33 mouse cellular contexts compared by ENCODE assay signal in genomic region chr5:10196880-10197279, GRCm38 (mm10). TPM values are rescaled to one million over a fixed set of nuclear protein-coding genes. Genes with fewer than 3 reads are reported as not detected.
DNase-seq lines count a peak whose midpoint lies in the region; ATAC-seq lines count a peak whose summit lies in the region.
"Had no signal": no experiment of that assay in that cellular context is flagged by ENCODE, and none has a peak within 500 bp of the region (broad histone marks: within the 10 kb centered on the region; RNA-seq: fewer than 3 reads in every experiment).

No protein-coding gene starts in this region.

- H3K9ac ChIP-seq in heart, embryonic 12.5 days = no peak overlapping the region
- no peak overlapping the region for H3K9ac ChIP-seq in heart, embryonic 15.5 days
- H3K9ac ChIP-seq: forebrain, embryonic 13.5 days; forebrain, postnatal 0 days; hindbrain, embryonic 14.5 days had no signal

- H3K27ac ChIP-seq in heart, embryonic 12.5 days (ENCODE audit: poor library complexity, severe bottlenecking) = peak overlapping the region; percentile 51; the same call in 1 of the 2 replicates
- peak overlapping the region; percentile 33; the same call in 1 of the 2 replicates for H3K27ac ChIP-seq in heart, embryonic 15.5 days
- H3K27ac ChIP-seq: forebrain, embryonic 10.5 days; forebrain, embryonic 13.5 days; gastrocnemius, adult 2 months; hindbrain, embryonic 14.5 days; hindbrain, postnatal 0 days had no signal

- H3K4me2 ChIP-seq in heart, embryonic 12.5 days = no peak overlapping the region
- no peak overlapping the region for H3K4me2 ChIP-seq in heart, embryonic 15.5 days
- H3K4me2 ChIP-seq: forebrain, embryonic 13.5 days; hindbrain, embryonic 14.5 days had no signal

- intact Hi-C loops in heart, postnatal 36 days (cut with DNase I) = no loop called here
- intact Hi-C loops in heart, postnatal 10 days (cut with DNase I) = no loop called here

- no peaks in the 10 kb centered on the region for H3K27me3 ChIP-seq in heart, embryonic 12.5 days (replicated peaks)
- H3K27me3 ChIP-seq in heart, embryonic 15.5 days = no peaks in the 10 kb centered on the region
- H3K27me3 ChIP-seq: forebrain, embryonic 13.5 days had no signal

- WGBS in heart, embryonic 12.5 days = 20% methylated on average over 1 of the region's 1 CpGs
- WGBS in heart, embryonic 15.5 days = 29% methylated on average over 1 of the region's 1 CpGs

- H3K36me3 ChIP-seq in heart, embryonic 12.5 days = no peaks in the 10 kb centered on the region
- H3K36me3 ChIP-seq in heart, embryonic 15.5 days = no peaks in the 10 kb centered on the region
- H3K36me3 ChIP-seq: forebrain, embryonic 10.5 days had no signal

- no peak for DNase-seq in heart, postnatal 36 days
- DNase-seq in heart, adult 11 months = no peak
- peak; percentile 11 to 15 for DNase-seq in heart, postnatal 10 days
- no peak for DNase-seq in adrenal gland, adult 2 months
- DNase-seq: adrenal gland, adult 8-10 months; adrenal gland, postnatal 25 days; cerebellum, adult 18-20 months; cerebellum, adult 9-10 months; cerebellum, postnatal 14 days; forebrain, postnatal 0 days; gastrocnemius, adult 2 months; gastrocnemius, postnatal 14 days; kidney, adult 18-20 months; kidney, adult 9 months had no signal

- H3K4me3 ChIP-seq in heart, embryonic 12.5 days = no peak overlapping the region
- no peak overlapping the region for H3K4me3 ChIP-seq in heart, embryonic 15.5 days
- H3K4me3 ChIP-seq: forebrain, embryonic 10.5 days; forebrain, embryonic 13.5 days; gastrocnemius, adult 2 months had no signal

- peak; percentile 84; the same call in 1 of the 2 replicates for ATAC-seq in heart, embryonic 12.5 days (ENCODE audit: insufficient number of reproducible peaks, low FRiP score)
- ATAC-seq in heart, embryonic 15.5 days (replicated peaks; ENCODE audit: insufficient number of reproducible peaks, insufficient read depth, low FRiP score, low read depth) = peak; percentile 80
- ATAC-seq: CD4-positive, CD25-positive, alpha-beta regulatory T cell, adult 4 months; forebrain, embryonic 13.5 days; forebrain, postnatal 0 days; hindbrain, postnatal 0 days; inflammation-experienced regulatory T-cells, adult 6 months; intestine, embryonic 16.5 days had no signal

- no peaks in the 10 kb centered on the region for H3K9me3 ChIP-seq in heart, embryonic 12.5 days (replicated peaks)
- H3K9me3 ChIP-seq in heart, embryonic 15.5 days (replicated peaks) = no peaks in the 10 kb centered on the region
- H3K9me3 ChIP-seq: forebrain, embryonic 10.5 days; forebrain, embryonic 13.5 days had no signal

- peaks cover 3% of the 10 kb centered on the region; the same call in 1 of the 2 replicates for H3K4me1 ChIP-seq in heart, embryonic 12.5 days (replicated peaks)
- peaks cover 2% of the 10 kb centered on the region; the same call in 1 of the 2 replicates for H3K4me1 ChIP-seq in heart, embryonic 15.5 days (replicated peaks)
- H3K4me1 ChIP-seq: forebrain, embryonic 10.5 days; forebrain, embryonic 13.5 days had no signal

RNA-seq across cellular contexts. Expression of gene Gm5152, which starts 49.4 kb away (rescaled TPM):
- not detected in 2 replicates for polyA plus RNA-seq in heart, embryonic 12.5 days (2016; fragmentation: Nextera tagmentation; extraction: Ambion mirVana)
- not detected for total RNA-seq in heart, postnatal 36 days (2021)
- polyA plus RNA-seq in heart, embryonic 15.5 days (2015; fragmentation: Nextera tagmentation; extraction: Ambion mirVana) = not detected in 2 replicates
- total RNA-seq in heart, postnatal 10 days (2021) = not detected
- total RNA-seq in adrenal gland, adult 2 months (2021) = not detected
- not detected in 2 replicates for polyA plus RNA-seq in adrenal gland, adult 2 months (2012; rRNA removed)
- total RNA-seq: adrenal gland, adult 8-10 months; adrenal gland, postnatal 25 days; forebrain, postnatal 0 days; gastrocnemius, adult 2 months; gastrocnemius, postnatal 14 days; gastrocnemius, postnatal 4 days; heart, adult 18-20 months; hindbrain, postnatal 0 days; MEL had no signal
- polyA plus RNA-seq: brain, embryonic 14.5 days; C2C12; CD4-positive, CD25-positive, alpha-beta regulatory T cell, adult 4 months; embryonic facial prominence, embryonic 11.5 days; embryonic facial prominence, embryonic 14.5 days; forebrain, embryonic 10.5 days; forebrain, embryonic 13.5 days; forebrain, postnatal 0 days; frontal cortex, adult 2 months; hindbrain, embryonic 11.5 days; hindbrain, embryonic 14.5 days; hindbrain, postnatal 0 days; inflammation-experienced regulatory T-cells, adult 6 months; intestine, embryonic 16.5 days; kidney, embryonic 16.5 days had no signal

Comparison
In these comparisons a context has a peak if more than half of its experiments do, and no peak if none do; other contexts are left out.
1. DNase-seq: peak in heart, postnatal 10 days (2 of 2); none in heart, postnatal 36 days (0 of 2), heart, adult 11 months (single experiment) and adrenal gland, adult 2 months (single experiment).